Mouse (Mus musculus): ENCODE results near the gene Rtn2.

- TF ChIP-seq GATA1 (IDR thresholded peaks at IDR 0.05; ENCODE audit: low read length) (no peak), TAL1 (IDR thresholded peaks at IDR 0.05; ENCODE audit: low read length) (no peak)
These were observed 40.1 kb downstream of the Rtn2 start for GRCm38 (mm10) chr7:19322489-19322888.

All from erythroblast, embryonic 14.5 days (primary cell).